Mouse (Mus musculus) stomach, postnatal 0 days (tissue): ENCODE results near the gene Atp13a3.

Experiments
- CTCF ChIP-seq: IDR thresholded peaks from 2 replicates; pipeline ENCODE4 v1.5.1; 2016; ENCODE audit warnings: antibody characterized with exemption, low read depth, mild to moderate bottlenecking, moderate library complexity
- EP300 ChIP-seq: optimal IDR thresholded peaks from 2 replicates; pipeline ENCODE3; 2016; ENCODE audit warnings: antibody characterized with exemption

DNA sequence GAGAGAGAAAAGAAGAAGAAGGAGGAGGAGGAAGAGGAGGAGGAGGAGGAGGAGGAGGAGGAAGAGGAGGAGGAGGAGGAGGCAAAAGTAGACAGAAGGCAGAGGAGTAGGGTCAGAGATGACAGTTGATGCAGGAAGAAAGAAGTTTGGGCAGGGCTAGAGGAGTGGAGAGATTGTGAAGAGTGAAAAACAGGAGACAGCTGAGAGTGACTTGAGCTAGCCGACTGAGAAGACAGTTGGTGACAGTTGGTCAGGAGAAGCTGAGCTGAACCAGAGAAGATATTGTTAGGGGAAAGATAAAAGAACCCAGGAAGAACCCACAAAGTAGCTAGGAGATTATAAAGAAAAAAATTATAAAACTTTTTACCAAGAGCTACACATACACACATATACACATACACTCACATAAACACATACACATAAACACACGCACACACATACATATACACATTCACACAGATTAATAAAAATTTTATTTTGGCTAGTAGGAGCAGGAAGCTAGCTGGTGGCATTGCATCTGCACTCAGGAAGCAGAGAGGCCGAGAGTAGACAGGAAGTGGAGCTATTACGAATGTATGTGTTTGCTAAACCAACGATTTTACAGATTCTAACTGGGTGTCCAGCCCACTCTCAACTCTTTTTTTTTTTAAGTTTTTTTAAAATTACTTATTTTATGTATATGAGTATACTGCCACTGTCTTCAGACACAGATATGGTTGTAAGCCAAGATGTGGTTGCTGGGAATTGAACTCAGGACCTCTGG lies 47.6 kb upstream of the Atp13a3 start:
- no peak for TF ChIP-seq CTCF
- TF ChIP-seq EP300: no peak
